Mouse (Mus musculus) left cerebral cortex, postnatal 10 days (tissue): ENCODE results near the gene Lrrc15. TPM values are rescaled to one million over a fixed set of nuclear protein-coding genes. Genes with fewer than 3 reads are reported as not detected.
A peak's percentile ranks its signal among the peaks of the same experiment; 100 is the strongest.

Experiments used
- DNase-seq, 2 experiments: peaks; one replicate each; pipeline ENCODE4 v3.0.0; 2021 to 2022; ENCODE audit warnings: low spot score in 2 of 2, mixed read lengths in 1 of 2; ENCODE audit errors: extremely low spot score in 1 of 2
- intact Hi-C: fragments of 180-260 bp; cut with DNase I; formaldehyde crosslinking; loops from one replicate; pipeline ENCODE4 v1.15.1; 2025
- total RNA-seq, 2 experiments: library from RNA; stranded (reverse); gene quantifications; 2 replicates each; pipeline ENCODE4 v1.2.3; 2021

The Lrrc15 gene
- total RNA-seq, 2 experiments from 2014 or later: not detected

DNA sequence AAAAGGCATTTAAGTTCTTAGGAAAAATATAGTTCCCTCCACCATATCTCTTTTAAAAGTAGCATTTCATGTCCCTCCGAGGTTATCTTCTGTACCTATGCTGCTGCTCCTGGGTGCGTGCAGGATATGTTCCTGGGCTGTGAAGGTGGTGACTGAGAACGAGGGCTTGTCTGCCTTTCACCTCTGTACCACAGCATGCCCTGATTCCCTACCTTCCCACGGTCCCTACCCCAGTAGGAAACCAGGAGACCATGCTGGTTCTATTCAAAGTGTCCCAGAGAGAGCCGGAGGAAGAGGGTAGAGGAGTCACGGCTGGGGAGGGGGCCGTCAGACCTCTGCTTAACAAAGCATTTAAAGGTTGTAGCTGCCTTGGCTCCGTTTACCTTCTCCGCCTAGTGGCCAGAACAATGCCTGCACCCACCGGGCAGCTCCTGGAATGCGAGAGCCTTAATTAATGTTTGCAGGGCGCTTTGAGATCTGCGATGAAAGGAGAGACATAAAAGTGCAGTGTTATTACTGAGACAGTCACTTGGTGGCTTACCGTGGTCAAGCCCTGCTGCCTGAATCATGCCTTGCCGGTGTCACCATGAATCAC lies 784 bp upstream of the Lrrc15 start:
- intact Hi-C loops: no loop called here
- DNase-seq: no peak

DNA sequence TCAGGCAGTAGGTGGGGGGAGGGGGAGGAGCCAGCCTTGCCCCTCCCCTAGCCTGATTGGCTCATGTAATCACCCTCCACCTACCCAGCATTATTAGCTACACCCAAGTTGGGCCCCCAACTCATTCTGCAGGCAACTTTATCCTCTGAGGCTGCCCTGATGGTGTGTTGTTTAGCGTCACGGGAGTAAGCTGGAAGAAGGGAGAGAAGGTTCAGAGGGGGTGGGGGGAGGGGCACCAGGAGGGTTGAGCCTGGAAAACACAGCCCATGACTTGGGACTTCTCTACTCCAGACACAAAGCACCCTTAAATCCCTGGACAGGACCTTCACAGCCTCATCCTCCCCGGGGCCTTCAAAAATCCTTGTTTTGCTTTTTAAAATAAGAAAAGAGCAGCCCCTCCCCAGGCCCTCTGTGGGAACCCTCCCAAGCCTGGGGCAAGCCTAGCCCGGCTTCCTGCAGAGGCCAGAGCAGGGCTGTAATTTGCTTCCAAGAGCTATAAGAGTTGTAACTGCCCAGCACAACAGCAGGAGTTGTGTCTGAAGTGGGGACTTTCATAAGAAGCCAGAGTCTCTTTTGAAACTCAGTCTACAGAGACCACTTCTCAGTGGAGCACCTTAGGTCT lies 2.3 kb downstream of the Lrrc15 start:
- no peak for DNase-seq
- intact Hi-C loops: no loop called here

DNA sequence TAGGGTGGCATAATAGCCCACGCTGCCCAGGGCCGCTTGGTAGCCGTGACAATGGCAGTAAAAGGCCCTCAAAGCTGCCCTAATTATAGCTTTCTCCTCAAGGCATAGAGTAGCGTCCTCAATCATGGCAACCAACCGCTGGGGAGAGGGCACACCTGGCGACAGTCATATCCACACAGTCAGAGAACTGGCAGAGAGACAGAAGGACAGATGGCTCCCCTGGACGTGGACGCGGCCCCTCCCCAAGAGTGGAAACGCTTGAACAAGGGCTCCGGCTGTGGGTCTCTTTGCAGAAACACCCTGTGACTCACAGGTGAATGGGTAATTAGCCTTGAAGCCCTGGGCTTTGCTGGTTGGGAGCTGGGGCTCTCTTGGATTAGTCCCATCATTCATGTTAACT lies 4.7 kb downstream of the Lrrc15 start:
- intact Hi-C loops: no loop called here
- DNase-seq: no peak

DNA sequence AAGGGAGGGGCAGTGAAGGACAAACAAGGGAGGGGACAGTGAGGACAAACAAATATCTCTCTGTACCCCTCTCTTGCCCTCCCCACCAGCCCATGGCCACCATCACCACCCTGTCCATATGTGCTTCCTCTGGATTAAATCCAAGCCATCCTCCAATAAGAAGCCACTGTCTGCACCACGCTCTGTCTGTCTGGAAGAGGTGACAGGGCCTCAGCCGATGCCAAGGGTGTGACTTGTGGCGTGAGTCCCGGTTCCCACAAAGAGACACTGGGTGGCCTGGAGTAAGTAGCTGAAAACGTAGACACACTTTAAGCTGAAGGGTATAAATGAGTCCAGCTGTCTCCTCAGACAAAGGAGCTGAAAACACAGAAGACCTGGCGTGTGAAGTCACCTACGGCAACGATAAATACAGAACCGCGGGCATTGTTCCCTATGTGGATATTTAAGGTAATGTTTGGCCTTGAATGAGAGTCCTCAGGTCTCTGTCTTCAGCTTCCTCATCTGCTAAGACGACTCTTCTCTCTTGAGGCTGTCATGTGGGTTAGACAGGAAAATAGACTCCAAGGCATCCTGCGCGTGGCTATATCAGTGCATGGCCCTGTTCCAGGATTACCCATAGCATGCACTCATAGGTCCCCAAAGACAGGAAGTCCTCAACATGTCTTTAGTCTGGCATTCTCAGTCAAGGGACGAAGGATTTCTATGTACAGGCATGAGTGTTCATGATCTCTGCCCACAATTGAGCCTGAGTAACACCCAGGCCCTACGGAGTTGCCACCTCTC lies 7.3 kb downstream of the Lrrc15 start:
- intact Hi-C loops: no loop called here
- no peak for DNase-seq

DNA sequence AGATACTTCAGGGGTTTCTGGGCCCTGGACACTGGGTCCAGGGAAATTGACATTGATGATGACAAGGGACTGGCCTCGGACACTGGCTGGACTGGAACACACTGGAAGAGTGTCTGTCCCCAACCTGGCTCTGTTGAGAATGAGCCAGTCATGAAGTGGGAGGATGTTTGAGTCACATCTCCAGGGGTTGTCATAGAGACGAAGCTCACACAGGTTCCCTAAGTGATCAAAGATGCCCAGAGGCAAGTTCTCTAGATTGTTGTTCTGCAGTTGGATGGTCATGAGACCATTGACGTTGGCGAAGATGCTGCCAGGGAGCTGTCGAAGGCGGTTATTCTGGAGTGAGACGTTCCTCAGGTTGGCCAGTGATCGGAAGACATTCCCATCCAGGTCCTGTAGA lies 10.0 kb downstream of the Lrrc15 start:
- DNase-seq: no peak
- intact Hi-C loops: no loop called here

DNA sequence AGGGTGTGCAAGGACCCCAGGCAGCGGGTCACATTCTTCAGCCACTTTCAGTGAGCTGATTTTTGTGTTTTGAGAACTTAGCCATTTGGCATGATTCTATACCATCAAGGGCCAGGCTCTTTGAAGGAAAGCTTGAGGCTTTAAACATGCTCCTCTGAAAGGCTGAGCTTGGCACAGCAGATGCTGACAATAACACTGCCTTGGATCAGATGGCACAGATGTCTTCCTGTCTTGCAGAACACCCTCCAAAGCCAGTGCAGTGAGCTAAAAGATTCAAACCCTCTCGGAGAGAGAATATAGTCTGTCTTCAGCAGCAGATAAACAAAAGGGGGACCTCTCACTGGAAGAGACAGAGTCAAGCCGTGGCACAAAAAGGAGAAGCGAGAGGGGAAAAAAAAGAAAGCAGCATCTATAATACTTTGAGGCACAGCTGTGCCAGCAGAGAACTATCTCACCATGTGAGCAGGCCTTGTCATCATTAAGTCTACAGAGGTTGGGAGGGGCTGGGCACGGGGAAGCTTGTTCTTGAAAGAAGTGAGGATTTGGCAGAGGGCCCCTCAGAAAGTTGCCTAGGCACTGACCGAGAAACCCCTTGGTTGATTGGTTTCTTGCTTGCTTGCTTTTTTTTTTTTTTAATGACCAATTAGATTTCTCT lies 11.0 kb downstream of the Lrrc15 start:
- no peak for DNase-seq
- intact Hi-C loops: no loop called here

DNA sequence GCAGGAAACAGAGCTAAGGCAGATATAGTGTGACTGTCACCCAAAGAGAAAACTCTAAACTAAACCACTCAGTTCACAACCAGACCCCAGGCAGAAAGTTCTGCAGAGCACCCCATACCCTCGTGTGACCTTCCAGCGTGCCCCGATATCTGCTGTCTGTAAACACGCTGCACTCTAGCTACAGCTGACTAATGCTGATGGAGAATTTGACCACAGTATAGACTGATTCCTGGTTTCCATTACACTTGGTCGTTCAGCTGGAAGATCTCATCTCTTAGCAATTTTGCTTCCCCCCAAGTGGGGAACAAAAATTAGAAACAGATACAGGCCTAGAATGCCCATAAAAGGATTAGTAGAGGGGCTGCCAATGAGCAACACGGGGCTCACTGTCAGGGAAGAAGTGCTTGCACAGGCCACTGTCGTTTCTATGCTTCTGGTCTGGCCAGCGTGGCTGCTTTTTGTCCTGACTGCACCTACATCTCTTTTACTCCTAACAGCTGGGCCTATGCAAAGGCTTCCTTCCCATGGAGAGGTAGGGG lies 11.8 kb downstream of the Lrrc15 start:
- intact Hi-C loops: no loop called here
- DNase-seq: no peak

DNA sequence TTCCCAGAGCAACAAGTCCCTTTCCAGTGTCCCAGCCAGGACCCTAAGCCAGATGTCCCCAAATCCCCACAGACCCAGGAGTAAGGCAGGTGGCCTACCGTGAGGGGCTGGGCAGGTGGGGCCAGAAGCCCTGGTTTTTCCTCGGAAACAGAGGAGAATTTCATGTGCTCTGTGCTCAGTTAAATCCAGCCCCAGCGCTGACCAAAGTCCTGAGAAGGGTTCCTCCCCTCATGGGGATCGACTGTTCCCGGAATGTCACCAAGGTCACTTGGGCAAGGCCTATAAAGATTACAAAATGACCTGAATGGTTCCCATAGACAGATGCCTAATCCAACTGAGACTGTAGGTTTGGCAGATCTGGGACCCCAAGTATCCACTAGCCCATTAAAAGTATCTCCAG lies 15.7 kb downstream of the Lrrc15 start, which contains the start of gene Cpn2:
Gene Cpn2 (minus strand): TSS at position 141 of the 400 bp plus-strand sequence.
- DNase-seq: no peak
- intact Hi-C loops: no loop called here

DNA sequence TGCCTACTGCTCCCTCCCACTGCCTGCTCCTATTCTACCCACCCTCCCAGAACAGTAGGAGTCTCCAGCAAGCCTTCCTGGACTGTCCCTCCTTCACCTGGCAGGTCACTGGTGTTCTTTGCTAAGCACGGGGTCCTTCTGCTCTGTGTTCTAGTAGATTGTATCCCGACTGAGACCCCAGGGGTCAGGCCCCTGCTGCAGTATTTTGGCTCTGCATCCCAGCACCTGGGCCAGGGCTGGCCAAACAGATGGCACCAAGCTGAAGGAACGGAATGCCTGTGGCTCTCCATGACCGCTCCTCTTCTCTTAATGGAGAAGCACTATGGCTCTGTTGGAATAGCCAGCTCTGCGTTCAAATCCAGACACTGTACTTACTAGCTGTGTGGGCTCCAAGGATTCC lies 16.5 kb downstream of the Lrrc15 start:
- intact Hi-C loops: no loop called here

DNA sequence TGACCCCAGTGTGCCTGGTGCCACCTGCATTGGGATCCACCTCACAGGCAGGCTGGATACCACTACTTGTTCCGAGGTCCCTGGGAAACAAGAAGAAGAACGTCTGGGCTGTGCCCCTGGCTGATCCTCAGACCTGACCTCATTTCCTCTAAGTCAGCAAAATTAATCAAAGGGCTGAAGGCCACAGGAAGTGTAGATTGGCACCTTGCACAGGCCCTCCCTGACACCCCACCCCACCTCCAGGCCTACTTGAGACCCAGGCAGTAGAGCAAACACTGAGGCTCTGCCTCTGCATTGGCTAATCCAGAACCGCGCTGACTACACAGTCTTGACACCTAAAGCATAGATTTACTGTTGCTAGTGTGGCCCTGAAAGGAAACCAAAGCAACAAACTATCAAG lies 17.4 kb downstream of the Lrrc15 start:
- intact Hi-C loops: no loop called here
- no peak for DNase-seq

More for the DNA sequence above, 16.5 kb downstream of the Lrrc15 start:
- no peak for DNase-seq

DNA sequence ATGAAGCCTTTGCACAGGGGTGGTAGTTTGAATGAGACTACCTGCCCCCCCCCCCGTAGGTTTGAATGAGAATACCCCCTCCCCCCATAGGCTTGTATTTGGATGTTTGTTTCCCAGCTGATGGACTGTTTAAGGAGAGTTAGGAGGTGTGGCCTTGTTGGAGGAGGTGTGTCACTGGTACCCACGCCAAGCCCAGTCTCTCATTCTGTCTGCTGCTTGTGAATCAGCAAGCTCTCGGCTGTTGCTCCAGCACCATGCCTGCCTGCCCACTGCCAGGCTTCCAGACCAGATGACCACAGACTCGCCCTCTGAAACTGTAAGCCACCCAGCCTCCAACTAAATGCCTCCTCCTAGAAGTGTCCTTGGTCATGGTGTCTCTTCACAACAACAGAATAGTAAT lies 19.9 kb downstream of the Lrrc15 start:
- intact Hi-C loops: no loop called here
- no peak for DNase-seq

DNA sequence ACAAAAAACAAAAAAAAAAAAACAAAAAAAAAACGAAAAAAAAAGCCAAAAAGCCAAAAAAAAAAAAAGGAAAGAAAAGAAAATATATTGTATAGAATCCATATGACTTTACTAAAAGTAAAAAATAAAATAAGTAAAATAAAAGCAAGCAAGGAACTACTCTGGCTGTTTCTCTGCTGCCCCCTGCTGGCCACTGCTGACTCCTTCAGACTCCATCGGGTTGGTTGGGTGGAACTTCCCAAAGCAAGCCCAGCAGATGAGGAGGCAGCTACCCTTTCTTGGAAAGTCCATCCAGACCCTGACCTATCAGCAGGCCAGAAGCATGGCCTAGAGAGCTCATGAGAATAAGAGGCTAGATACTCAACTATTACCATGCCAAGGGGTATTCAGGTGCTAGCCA lies 20.4 kb downstream of the Lrrc15 start:
- peak; percentile 52 to 72 for DNase-seq
- intact Hi-C loops: no loop called here

DNA sequence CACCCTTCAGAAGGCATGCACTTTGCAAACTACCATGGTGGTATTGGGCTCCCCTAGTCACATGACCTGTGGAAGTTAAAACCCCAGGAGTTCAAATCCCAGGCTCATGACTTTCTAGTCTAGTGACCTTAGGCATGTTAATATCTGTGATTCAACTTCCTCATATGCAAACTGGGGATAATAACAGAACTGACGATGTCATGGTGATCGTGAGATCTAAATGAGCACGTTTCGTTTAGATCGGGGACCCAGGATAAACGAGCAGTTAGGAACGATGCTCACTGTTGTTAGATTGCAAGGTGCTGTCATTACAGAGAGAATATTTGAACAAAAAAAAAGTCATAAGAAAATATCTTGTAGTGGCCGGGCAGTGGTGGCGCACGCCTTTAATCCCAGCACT lies 20.9 kb downstream of the Lrrc15 start:
- DNase-seq: no peak
- intact Hi-C loops: no loop called here

DNA sequence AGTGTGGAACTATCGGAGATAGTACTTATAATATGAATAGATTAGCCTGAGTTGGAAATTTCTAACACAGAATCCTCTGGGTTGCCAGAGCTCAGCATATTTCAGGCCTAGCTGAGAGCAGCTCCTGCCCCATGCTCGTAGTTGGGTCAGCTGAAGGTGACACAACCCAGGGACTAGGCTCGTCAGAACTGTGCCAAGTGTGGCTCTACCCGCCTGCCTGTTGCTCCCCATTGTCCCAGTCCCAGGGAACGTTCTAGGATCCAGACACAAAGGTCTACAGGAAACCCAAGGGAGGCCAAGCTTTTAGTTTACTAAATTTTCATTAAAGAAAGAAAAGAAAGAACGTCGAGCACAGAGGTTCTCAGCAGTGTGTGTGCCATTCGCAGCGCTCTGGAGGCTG lies 21.7 kb downstream of the Lrrc15 start:
- no peak for DNase-seq
- intact Hi-C loops: no loop called here

DNA sequence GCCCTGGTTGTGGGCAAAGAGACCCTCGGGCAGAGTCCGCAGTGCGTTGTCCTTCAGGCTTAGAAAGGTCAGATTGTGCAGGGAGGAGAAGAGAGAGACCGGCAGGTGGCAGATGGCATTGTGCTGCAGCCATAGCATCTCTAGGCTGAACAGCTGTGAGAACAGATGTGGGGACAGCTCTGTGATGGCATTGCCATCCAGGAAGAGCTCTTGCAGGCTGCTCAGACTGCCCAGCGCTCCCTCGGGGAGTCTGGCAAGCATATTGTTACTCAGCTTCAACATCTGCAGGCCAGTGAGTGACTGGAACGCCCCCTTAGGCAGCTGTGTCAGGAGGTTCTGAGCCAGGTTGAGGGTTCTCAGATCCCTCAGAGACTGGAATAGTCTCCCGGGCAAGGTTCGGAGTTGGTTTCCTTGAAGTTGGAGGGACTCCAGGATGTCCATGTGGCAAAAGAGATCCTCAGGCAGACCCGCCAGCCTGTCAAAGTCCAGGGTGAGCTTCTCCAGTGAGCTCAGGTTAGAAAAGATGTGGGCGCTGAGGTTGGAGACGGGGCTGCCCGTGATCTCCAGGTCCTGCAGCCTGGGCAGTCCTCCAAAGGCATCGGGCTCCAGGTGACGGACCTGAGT lies 22.9 kb downstream of the Lrrc15 start:
- no peak for DNase-seq
- intact Hi-C loops: no loop called here

DNA sequence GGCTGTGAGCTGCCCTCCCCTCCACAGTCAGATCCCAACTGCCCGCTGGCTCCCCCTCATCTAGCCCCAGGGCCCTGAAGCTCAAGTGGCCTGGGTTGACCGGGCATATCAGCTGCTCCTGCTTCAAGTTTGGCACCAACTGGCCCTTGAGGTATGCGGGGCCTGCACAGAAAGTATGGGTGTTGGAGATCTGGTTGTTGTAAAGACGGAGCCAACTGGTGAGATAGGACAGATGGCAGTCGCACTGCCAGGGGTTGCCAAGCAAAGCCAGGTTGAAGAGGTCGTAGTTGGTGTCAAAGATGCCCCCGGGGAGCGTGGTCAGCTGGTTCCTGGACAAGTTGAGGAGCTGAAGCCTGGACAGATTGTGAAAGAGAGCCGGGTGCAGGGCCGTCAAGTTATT lies 23.6 kb downstream of the Lrrc15 start:
- intact Hi-C loops: loop anchor here (10.0 kb wide), 1 partner anchor 245 kb away; no protein-coding TSS in a partner anchor
- DNase-seq: no peak

DNA sequence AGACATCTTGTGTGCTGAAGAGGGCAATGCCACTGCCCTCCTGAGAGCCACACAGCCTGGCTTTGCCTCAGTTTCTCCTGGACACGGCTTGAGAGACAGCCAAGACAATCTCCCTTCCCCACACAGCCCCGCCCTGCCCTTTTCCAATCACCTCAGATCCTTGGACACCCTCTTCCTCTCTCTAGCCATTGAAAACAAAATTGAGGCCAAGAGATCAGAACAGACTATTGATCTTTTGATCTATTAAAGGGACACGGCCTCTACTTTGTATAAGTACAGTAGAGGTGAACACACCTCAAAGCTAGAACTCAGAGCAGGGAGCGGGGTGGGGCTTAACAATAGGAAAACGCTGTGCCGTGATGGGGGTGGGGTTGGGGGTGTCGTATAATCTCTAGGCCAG lies 24.6 kb downstream of the Lrrc15 start:
- intact Hi-C loops: loop anchor here (10.0 kb wide), 1 partner anchor 246 kb away; no protein-coding TSS in a partner anchor

DNA sequence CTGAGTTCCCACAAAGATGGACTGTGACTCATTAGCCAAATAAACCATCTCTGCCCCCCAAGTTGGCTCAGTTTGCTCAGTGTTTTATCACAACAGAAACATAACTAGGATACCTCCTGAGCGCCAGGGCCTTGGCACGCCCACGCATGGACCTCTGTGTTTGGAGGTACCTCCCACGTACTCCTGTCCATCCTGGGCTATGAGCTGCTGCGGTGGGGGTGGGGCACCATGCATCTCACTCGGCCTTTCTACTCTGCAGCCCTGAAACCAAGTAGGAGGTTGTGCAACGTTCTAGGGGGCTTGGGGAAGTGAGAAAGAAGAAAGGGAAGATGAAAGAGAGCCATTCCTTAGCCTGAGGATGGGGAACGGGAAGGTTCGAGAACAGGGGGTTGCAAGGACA lies 25.3 kb downstream of the Lrrc15 start:
- no peak for DNase-seq
- intact Hi-C loops: loop anchor here (10.0 kb wide), 1 partner anchor 247 kb away; no protein-coding TSS in a partner anchor

More for the DNA sequence above, 24.6 kb downstream of the Lrrc15 start:
- DNase-seq: no peak

DNA sequence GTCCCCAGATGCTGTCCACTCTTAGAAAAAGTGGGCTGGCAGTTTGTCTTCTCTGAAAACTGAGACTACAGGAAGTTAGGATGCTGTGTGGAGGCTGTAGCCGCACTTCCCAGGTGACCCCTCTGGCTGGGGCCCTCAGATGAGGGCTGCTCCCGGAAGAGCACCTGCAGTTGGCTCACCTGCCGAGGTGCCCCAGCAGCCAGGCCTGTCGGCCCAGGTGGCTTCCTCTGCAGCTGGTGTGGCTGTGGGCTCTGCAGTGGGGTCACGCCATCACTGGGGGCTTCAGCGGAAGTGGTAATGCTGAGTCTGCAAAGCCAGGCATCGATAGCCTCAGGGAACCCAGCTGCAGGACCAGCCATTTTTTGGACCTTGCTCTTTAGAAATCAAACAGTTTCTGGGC lies 28.0 kb downstream of the Lrrc15 start:
- intact Hi-C loops: loop anchor here (10.0 kb wide), 1 partner anchor 250 kb away; no protein-coding TSS in a partner anchor
- no peak for DNase-seq
